Mouse (Mus musculus): ENCODE results near the gene Ttc21b.
"Not testable (repeated sequence)": the region's sequence is repeated elsewhere in the genome, so short reads cannot be mapped to it uniquely, and the experiment has no call there.

The Ttc21b gene

DNA sequence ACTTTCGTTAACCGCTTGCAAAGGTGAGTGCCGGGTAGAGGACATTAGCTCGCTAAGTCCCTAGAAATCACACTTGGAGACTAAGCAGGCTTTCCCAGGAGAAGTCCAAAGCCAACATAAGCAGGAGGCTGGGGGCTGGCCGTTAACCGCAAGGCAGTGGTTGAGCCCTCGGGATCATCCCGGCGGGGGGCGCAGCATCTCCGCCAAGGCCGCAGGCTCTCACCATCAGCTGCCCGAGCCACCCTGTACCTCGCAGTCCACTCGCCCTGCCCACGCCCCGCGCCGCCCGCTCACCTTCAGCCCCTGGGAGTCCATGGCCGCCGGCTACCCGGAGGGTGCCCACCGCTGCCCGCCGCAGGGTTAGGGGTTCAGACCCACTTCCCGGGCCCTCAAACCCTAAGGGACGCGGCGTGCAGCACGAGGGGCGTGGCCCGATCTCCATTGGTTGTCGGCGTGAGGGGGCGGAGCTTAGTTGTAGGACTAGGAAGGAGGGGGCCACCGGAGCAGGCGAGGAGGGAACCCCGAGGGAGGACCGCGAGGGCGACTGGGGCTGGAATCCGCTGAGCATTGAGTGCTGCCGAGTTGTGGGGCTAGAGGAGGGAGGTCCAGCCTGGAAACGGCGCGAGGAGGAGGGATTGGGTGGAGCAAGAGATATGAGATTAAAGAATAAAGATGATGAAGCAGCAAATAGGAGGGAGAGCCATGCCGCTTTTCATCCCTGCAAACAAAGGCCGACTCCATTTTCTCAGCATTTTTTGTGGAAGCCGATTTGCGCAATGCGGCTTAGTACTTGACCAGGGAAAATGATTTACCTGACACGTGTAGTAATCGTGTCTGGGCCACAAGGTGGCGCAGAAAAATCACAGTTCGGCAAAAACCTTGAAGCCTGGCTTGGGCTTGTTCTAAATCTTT, at the start of gene Ttc21b:
Gene Ttc21b (minus strand): TSS at position 398 of the 912 bp plus-strand sequence.
- peak; percentile 97 for DNase-seq

GRCm38 (mm10) chr2:66272551-66272950, 16.1 kb upstream of the Ttc21b start:
- DNase-seq: no peak

DNA sequence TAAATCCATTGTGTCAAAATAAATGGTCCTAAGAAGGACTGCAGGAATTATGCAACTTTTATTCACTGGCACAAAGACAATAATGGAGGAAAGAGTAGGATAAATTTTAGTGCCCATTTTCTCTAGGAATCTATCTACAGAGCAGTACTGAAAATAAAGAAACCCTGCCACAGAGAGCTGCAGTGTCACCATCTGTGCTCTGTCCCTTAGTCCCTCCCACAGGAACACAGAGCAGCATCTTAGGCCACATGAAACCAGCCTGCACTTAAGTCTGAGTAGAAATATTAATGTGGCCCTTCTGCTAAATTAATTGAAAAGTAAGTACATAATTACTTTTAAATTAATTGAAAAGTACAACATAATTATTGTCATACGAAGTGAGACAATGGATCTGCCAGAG, 12.4 kb downstream of the Ttc21b start:
- DNase-seq: no peak

DNA sequence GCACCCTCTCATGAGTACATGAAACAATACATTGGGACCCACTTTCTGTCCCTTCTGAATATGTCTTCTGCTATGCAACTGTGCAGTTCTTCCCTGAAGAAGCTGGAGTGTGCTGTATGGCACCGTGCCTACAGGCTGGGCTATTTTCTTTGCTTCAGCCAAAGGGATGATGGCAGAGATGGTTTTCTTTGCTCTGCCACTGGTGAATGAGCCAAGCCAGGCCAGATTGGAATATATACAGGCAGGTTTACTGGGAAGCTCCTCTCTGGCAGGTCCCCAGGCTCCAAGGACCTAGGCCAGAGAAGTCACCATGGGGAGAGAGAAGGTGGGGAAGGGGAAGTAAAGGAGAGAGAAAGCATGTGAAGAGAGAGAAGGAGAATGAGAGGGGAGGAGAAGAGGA, 16.1 kb downstream of the Ttc21b start:
- no peak for DNase-seq

DNA sequence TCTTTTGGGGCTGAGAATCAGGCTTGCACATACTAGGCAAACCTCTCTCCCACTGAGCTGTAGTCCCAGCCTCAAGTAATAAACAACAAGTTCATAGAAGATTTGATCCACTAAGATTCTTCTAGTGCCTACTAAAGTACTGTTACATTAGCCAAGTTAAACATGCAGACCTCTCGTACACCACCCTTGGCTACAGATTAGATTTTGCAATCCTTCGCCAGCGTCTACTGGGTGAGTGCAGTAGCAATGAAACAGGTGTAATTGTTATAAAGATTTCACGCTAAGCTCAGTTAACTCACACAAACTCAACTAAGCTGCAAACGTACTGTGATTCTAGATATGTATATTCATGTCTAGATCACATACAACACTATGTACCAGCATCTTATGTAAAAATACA, 17.5 kb downstream of the Ttc21b start:
- DNase-seq: no peak

DNA sequence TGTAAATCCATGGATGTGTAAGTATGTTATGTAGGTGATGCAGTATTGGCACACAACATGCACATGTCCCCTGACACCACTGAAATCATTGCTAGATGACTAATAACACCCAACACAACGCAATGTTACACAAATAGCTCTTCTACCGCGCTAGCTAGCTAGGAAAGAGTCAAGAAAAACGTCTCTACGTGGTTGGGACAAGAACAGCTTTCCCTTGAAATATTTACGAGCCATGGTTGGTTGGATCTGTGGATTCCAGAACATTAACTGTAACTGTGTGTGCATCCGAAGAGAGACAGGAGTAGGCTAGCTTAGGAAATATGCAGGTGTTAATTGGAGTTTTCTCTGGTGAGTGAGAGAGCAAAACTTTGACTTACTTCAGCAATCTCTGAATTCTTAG, 35.5 kb downstream of the Ttc21b start:
- no peak for DNase-seq

DNA sequence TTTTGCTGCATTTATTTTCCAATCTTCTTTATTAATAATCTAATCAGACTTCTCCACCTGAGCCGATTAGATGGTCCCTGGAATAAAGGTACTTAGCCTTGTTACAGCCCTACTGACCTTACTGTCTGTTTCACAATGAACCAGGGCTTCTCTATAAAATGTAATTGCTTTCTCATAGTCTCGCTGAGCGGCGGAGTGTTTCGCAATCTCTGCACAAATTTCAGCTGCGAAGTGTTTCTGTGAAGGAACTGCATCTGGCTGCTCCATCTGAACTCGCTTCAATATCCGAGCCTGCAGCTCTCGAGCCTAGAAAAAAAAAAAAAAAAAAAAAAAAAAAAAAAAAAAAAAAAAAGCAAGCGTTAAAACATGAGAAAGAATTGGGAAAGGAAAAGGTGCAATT, 46.5 kb downstream of the Ttc21b start:
- no peak for DNase-seq

DNA sequence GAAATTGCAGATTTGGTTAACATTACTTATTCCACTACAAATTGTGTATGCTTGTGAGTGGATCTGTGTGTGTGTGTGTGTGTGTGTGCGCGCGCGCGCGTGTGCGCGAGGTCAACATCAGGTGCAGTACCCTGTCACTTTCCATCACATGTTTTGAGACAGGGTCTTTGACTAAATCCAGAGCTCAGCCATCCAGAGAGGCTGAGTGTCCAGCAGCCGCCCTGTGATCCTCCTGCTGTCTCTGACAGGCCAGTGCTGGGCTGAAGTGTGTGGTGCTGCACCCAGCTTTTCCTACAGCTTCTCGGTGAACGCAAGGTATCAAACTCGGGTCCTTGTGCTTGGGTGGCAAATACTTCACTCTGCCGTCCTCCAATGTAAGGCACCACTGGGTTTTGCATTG, 47.1 kb downstream of the Ttc21b start:
- no peak for DNase-seq

GRCm38 (mm10) chr2:66206796-66207195, 49.6 kb downstream of the Ttc21b start:
- DNase-seq: no peak

DNA sequence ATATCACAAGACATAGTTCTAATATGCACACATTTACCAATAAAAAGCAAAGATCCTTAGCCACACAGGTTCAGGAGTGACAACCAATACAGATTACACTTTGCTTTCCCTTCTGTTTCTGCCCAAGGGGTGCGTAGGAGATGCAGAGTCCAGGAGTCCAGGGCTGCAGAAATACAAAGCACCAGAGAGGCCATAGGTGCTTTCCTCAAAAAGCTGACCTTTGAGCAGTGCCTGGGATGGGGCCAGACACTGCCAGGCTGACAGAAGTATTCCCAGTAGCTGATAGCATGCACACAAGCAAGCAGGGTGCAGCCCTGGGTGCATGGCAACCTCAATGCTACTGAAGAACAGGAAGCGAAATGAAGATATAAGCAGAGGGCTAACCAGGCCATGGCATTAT, 52.2 kb downstream of the Ttc21b start:
- peak; percentile 86 for DNase-seq

GRCm38 (mm10) chr2:66200195-66200594, 56.2 kb downstream of the Ttc21b start:
- DNase-seq: no peak

DNA sequence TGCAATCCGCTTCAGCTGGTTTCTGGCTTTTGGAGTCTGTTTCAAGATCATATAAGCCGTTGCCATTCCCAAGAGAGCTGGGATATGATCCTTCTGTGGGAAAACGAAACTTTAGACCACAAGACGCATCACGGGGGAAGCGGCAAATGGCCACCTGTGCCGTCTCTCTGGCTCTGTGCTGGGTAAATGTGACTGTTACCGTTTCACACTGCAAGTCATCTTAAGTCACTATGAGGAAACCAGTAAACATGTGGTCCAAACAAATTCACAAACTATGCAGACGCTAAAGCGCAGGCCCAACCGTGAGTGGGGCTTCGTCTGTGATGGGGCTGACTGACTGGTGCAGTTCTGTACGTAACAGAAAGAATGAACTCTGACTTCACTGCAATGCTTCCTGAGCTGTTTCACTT, 64.7 kb downstream of the Ttc21b start:
- DNase-seq: no peak

GRCm38 (mm10) chr2:66190157-66190556, 66.3 kb downstream of the Ttc21b start:
- no peak for DNase-seq

- DNase-seq: not testable (repeated sequence)
Observed at GRCm38 (mm10) chr2:66189197-66189596, 67.2 kb downstream of the Ttc21b start.

DNA sequence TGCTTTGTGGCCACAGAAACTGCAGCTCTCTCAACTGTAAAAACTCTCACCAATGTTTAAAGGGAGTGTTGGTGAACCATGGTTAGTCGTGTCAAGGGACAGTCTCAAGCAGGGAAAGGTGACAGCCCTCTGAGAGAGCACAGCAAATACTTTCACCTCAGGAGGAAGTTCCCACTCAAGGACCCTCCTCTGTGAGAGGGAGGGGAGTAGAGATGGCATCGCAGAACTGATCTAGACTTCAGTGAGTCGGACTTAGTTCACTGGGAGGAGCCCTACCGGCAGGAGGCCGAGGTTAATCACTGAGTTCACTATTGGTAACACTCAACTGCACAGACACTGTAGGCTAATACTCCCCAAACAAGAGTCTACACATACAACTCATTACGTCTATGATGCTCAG, 68.9 kb downstream of the Ttc21b start:
- peak; percentile 55 for DNase-seq

DNA sequence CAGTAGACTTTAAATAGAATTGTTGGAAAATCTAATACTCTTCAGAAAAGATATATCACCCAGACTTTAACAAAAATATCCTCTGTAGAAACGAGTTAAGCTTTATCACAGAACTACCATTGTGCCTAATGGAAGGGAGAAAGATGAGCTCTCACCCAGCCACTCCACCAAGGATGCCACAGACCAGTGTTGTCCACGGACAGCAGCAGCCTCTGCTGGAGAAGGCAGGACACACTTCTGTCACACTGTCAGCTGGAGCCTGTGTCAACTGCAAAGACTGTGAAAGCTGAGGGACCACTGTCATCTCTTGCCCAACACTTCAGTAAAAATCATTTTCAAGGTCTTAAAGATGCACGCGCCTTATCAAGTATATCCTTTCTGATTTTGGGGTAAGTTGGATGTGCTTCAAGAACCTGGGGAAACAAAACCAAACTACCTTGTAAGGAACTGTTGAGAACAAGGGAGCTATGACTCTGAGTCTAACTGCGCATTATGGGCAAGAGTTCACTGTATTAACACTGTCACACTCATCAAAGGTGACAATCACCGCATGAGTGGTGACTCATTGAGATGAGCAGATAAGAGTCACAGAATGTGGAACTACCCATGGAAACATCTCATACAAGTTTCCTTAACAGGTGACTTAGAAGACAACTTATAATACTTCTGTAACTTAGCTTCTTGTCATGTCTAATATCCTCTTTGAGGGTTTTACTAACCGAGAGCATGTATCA, 71.8 kb downstream of the Ttc21b start:
- peak; percentile 51 for DNase-seq

- peak; percentile 60 for DNase-seq
Observed at GRCm38 (mm10) chr2:66180293-66180692, 76.1 kb downstream of the Ttc21b start.

GRCm38 (mm10) chr2:66179782-66180181, 76.6 kb downstream of the Ttc21b start:
- no peak for DNase-seq

GRCm38 (mm10) chr2:66178848-66179215, 77.6 kb downstream of the Ttc21b start:
- DNase-seq: no peak

GRCm38 (mm10) chr2:66177886-66178847, 78.2 kb downstream of the Ttc21b start:
- no peak for DNase-seq

DNA sequence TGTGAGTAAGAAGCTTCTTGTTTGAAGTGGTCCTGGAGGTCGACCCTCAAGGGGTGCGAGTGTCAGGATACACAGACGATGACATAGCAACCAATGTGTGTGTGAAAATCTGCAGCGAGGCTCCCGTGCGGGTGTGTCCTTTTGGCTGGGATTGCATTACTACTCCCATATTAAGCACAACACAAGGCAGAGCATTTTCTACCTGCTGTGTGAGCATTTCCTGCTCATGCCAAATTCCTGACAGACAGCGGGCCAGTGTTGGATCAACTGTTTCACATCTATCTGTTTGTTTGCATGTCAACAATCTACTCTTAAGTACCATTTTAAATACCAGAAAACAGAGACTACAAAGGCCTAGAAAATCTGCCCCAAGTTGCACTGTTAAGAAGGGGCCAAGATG, 79.4 kb downstream of the Ttc21b start:
- DNase-seq: no peak

- no peak for DNase-seq
Observed at GRCm38 (mm10) chr2:66173134-66173533, 83.3 kb downstream of the Ttc21b start.

- DNase-seq: no peak
Observed at GRCm38 (mm10) chr2:66171643-66172042, 84.8 kb downstream of the Ttc21b start.
